Mouse (Mus musculus) right cerebral cortex, postnatal 14 days (tissue): ENCODE data around the gene Med18.
A peak's percentile ranks its signal among the peaks of the same experiment; 100 is the strongest.
"Not testable (repeated sequence)": the region's sequence is repeated elsewhere in the genome, so short reads cannot be mapped to it uniquely, and the experiment has no call there.

Experiments used
- DNase-seq: peaks from one replicate; pipeline ENCODE4 v3.0.0; 2022

Gene Med18

DNA sequence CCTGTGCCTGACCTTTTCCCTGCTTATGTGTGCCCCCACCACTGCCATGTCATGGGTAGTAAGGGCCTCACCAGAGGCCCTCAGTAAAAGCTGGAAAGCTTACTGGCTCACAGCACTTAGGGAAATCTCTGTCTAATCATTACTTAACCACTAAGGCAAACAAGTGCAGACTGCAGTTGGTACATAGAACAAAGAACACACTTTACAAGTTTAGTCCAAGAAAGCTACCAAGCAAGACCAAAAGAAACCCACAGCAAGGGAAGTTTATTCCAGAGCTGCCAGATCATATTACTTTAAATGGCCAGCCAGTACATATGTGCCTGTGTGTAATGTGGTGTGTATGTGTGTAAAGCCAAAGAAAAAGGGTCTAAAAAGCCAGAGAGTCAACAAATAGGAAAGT, 47.8 kb downstream of the Med18 start:
- no peak for DNase-seq

DNA sequence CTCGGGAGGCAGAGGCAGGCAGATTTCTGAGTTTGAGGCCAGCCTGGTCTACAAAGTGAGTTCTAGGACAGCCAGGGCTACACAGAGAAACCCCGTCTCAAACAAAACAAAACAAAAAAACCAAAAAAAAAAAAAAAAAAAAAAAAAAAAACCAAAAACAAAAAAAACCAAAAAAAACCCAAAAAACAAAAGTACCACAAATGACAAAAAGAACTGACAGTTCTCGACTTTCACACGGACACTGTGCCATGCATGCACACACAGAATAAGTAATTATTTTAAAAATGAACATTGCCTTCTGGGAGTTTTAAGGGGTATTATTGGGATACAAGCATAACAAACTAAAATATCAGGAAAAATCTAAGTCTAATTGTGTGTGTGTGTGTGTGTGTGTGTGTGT, 50.5 kb downstream of the Med18 start:
- not testable (repeated sequence) for DNase-seq

DNA sequence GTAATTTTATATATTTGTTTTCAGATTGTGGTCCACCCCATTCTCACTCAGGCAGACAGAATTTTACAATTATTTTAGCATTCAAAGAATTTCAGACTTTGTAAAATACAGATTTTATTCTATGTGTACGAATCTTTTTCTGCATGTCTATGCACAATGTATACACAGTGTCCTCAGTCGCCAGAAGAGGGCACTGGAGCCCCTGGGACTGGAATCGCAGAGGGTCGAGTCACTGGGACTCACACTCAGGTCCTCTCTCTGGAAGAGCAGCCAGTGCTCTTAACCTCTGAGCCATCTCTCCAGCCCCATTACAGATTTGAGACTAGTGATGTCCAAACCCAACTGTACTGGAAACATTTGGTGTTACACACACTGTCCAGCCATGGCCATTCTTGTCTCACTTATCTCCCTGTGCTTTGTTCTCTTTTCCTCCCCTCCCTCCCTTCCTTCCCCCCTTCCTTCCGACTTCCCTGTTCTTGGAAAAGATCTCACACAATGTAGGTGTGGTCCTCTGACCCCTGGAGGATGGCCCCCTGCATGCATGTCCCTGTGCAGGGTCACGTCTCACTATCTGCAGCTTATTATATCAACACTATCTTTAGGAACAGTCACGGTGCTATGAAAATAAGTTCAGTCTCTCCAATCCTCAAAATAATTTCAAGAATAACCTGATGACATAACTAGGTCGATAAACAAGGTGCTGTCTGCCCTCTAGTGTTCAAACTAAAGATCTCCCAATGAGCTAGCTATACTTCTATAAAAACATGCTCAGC, 52.2 kb downstream of the Med18 start:
- DNase-seq = peak; percentile 42

DNA sequence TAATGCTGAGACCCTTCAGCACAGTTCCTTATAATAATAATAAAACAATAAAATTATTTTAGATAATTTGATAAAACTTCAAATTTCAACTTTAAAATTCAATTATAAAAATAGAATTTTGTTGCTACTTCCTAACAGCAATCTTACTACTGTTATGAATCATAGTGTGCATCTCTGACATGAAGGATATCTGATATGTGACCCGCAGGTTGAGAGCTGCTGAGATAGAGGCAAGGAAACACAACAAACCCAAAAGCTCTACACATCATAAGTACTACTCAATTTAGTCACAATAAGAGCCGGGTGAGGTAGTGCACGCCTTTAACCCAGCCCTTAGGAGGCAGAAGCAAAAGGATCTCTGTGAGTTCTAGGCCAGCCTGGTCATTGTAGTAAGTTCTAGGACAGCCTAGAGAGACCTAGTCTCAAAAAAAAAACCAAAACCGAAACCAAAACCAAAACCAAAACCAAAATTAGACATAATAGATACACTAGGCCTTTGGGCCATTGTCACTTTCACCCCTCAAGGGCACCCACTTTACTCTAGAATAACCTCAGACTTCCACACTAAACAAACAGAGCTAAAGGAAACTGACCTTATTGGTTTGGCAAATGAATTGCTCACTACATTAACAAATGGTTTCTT, 54.0 kb downstream of the Med18 start:
- no peak for DNase-seq
